Mouse (Mus musculus): Measurements from ENCODE around the gene Wdr81.

Wdr81 gene

DNA sequence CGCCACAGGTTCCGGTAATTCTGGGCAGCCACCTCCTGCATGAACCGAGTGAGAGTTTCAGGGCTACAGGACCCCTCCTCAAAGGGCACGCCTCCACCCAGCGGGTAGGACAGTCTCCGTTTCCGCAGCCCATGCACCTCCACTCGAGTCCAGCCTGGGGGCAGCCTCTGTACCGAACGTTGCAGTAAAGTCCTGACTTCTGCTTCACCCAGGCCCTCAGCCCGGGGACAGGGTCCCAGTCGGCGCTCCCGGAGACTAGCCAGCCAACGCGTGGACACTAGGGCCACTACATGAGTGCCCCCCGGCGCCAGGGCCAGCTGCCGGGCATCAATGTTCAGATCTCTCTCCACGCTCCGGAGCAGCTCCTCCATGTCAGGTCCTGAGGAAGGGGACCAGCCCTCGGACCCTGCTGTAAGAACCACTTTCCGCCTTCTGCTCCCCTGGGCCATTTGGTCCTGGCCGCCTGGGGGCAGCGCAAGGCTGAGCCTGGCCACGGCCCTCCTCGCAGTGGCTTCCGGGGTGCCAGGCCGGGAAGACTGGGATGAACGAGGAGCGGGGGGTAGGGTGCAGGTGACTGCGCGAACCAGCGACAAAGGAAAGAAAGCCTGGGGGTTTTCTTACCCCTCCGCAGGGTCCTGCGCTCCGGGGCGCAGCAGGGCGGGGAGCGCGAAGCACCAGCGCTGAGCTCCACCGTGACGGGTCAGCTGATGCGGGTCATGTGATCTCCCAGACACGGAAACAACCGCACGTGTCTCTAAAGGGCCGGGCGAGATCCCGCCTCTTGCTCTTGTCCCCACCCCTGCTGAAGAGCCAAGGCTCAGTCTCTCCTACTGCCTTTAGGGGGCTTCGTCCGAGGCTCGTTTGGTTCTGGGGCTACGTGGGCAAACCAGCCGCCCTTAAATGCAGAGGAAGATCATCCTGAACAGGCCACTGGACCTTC, at the start of gene Wdr81:
Gene Wdr81, minus strand, starts transcription at position 727 of the 940 bp plus-strand sequence.
- peak; percentile 62 to 77 for DNase-seq (ENCODE audit: low spot score in 2 of 2)

GRCm38 (mm10) chr11:75498126-75498525, 43.6 kb upstream of the Wdr81 start:
- DNase-seq (ENCODE audit: low spot score in 2 of 2): no peak

DNA sequence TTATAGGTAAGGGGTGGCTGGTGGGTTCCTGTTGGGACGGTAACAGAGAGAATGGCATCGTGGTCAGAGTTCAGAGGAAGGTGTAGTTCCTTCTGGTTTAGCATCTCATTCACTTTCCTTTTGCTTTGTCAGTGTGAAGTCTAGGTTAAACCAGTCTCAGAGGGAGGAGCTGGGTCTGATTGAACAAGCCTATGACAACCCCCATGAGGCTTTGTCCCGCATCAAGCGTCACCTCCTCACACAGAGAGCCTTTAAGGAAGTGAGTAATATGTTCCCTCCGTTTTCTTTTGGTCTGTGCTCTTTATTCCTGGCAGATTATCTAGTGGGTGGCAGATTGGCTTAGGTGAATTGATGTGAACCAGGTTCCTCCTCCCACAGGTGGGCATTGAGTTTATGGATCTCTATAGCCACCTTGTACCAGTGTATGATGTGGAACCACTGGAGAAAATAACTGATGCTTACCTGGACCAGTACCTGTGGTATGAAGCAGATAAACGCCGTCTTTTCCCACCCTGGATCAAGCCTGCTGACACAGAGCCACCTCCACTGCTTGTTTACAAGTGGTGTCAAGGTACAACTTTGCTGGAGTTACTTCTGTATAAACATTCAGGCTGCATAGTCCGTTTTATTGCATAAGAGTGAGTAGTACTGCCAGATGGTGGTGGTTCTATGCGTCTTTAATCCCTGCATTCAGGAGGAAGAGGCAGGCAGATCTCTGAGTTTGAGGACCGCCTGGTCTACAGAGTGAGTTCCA, 40.0 kb upstream of the Wdr81 start:
- DNase-seq (ENCODE audit: low spot score in 2 of 2): no peak

DNA sequence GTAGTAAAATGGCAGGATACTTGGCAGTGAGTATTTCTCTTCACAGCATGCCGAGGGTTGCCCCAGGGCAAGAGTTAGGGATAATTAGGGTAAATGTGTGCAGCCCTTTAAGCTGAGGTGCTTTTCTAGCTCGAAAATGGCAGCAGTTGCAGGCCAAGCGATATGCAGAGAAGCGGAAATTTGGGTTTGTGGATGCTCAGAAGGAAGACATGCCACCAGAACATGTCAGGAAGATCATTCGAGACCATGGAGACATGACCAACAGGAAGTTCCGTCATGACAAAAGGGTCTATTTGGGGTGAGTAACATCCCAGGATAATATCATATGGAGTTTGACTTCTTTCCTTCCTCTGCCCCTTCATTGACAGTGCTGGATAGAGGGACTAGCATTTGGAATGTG, 33.0 kb upstream of the Wdr81 start:
- no peak for DNase-seq (ENCODE audit: low spot score in 2 of 2)

DNA sequence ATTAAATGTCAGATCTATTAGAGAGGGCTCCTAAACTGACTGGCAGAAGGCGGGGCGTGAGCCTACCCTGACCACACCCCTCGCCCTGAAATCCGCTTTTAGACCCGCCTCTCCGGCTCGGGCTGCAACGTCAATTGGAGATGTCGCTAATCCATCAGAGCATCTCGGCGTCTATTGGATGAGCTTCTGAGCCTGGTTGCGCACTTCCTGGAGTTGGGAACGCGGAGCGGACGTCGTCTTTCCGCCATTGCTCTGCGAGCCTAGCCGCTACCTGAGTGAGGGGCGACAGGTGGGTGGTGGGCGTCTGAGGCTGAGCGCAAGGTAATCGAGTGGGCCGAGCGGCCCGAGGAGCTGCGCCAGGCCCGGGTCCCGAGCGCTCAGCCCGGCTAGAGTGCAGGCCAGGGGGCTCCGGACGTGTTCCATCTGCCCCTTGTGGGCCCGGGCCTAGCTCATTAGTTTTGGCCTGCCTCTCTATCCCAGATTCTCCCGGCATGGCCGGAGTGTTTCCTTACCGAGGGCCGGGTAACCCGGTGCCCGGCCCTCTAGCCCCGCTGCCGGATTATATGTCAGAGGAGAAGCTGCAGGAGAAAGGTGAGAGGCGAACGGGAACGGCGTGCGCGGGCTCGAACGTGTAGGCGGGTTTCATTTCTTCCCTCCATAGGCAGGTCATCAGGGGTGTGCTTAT, 32.2 kb upstream of the Wdr81 start, which contains the start of gene Prpf8:
Gene Prpf8, plus strand, starts transcription at position 216 of the 685 bp plus-strand sequence.
- peak; percentile 92 to 99 for DNase-seq (ENCODE audit: low spot score in 2 of 2)

- DNase-seq (ENCODE audit: low spot score in 2 of 2): no peak
Measured at GRCm38 (mm10) chr11:75486192-75486591, 31.7 kb upstream of the Wdr81 start.

- DNase-seq (ENCODE audit: low spot score in 2 of 2): no peak
Measured at GRCm38 (mm10) chr11:75473376-75473775, 18.9 kb upstream of the Wdr81 start.

DNA sequence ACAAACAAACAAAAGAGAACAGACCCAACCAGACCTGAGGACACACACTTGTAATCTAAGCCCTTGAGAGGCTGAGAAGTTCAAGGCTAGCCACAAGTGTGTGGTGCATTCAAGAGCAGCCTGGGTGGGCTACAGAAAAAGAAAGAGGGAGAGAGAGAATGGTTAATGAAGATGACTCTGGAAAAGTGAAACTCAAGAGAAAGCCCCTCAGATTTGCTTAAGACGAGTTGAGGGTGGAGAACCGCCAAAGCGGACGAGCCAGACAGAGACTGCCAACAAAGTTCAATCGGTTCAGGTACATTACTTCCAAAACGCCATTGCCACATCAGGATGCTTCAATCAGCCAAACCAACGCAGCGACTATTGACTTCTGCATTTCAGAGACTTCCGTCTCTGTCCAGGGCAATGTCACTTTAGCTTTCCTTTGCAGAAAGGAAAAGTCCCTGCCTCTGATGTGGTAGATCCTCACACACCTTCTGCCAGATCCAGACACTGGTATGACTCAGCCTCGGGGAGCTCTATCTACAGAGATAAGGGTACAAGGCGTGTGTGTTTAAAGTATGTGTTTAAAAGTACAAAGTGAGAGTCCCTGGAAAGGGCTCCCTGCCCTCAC, 18.1 kb upstream of the Wdr81 start:
- no peak for DNase-seq (ENCODE audit: low spot score in 2 of 2)

GRCm38 (mm10) chr11:75470675-75471074, 16.2 kb upstream of the Wdr81 start:
- no peak for DNase-seq (ENCODE audit: low spot score in 2 of 2)

DNA sequence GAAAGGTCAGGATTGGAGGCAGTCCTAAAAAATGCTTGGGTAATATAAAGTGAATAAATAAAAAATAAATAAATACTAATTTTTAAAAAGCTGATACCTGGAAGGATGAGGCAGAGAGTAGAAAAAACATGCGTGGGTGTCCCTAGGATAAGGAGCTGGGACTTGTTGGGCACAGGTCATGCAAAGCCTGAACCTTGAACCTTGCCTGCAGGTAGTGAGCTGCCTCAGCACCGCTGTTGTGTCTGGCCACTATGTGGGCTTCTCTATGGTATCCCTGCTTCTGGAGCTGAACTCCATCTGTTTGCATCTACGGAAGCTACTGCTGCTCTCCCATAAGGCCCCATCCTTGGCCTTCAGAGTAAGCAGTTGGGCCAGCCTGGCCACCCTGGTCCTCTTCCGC, 14.7 kb upstream of the Wdr81 start:
- no peak for DNase-seq (ENCODE audit: low spot score in 2 of 2)

GRCm38 (mm10) chr11:75468410-75468809, 13.9 kb upstream of the Wdr81 start:
- no peak for DNase-seq (ENCODE audit: low spot score in 2 of 2)

GRCm38 (mm10) chr11:75467512-75468215, 13.1 kb upstream of the Wdr81 start:
- DNase-seq (ENCODE audit: low spot score in 2 of 2): no peak

GRCm38 (mm10) chr11:75466731-75467505, 12.4 kb upstream of the Wdr81 start:
- no peak for DNase-seq (ENCODE audit: low spot score in 2 of 2)

DNA sequence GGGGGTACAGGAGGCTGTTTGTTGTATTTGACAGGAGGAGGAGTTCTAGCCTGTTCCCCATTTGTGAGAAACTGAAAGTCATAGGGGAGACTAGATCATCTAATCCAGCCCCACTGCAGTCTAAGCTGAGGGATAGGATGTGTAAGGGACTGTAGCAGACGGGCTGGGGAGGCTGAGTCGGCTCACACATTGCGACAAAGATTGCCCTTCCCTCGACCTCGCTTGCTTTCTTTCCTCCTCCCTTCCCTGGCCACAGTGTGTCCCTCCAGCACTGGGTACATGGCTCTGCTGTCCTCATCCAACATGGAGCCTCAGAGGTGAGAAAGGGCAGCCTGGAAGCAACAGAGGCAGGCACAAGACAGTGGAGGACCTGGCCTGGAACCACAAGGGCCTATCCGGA, 10.5 kb upstream of the Wdr81 start:
- DNase-seq (ENCODE audit: low spot score in 2 of 2): no peak

- no peak for DNase-seq (ENCODE audit: low spot score in 2 of 2)
Measured at GRCm38 (mm10) chr11:75464417-75464816, 9.9 kb upstream of the Wdr81 start.

GRCm38 (mm10) chr11:75463624-75464023, 9.1 kb upstream of the Wdr81 start:
- DNase-seq (ENCODE audit: low spot score in 2 of 2): no peak

GRCm38 (mm10) chr11:75462865-75463336, 8.4 kb upstream of the Wdr81 start:
- peak in 1 of 2 experiments; percentile 30 for DNase-seq (ENCODE audit: low spot score in 2 of 2)

DNA sequence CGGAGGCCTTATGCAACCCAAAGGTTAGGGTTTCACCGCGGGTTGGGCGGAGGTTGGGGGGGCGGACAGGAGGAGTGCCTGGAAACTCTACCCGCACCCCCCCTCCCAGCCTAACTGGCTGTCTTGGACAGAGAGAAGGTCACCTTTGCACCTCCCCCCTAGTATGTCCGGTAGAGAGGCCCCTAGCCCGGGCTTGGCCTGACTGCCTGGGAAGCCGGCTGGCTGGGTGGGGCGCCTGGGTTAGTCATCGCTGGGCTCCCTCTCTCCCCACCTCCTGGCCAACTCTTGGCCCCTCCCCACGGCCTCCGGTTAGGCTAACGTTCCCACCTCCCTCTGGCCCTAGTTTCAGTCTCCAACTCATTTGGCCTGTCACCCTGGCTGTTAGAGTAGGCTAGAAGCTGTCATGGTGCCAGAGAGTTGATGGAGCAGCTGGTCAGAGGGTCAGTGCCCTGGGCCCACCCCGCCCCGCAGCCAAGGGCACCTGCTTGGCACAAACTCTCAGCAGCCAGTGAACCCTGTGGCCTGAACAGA, 7.8 kb upstream of the Wdr81 start:
- DNase-seq (ENCODE audit: low spot score in 2 of 2): peak in 1 of 2 experiments; percentile 23

- no peak for DNase-seq (ENCODE audit: low spot score in 2 of 2)
Measured at GRCm38 (mm10) chr11:75461743-75462252, 7.3 kb upstream of the Wdr81 start.

Measured in cerebellum, postnatal 4 days (tissue).